Mouse (Mus musculus) megakaryocyte, embryonic 14.5 days (primary cell): Measurements from ENCODE around the gene Foxk1.

Experiments
- FLI1 ChIP-seq: IDR thresholded peaks from 2 replicates; pipeline ENCODE4 v1.6.1; 2012; ENCODE audit warnings: low read length, inconsistent platforms, mixed read lengths
- GATA1 ChIP-seq: IDR thresholded peaks from 3 replicates; pipeline ENCODE4 v1.6.1; 2012; ENCODE audit warnings: mixed read lengths, low read length, inconsistent platforms, borderline replicate concordance

DNA sequence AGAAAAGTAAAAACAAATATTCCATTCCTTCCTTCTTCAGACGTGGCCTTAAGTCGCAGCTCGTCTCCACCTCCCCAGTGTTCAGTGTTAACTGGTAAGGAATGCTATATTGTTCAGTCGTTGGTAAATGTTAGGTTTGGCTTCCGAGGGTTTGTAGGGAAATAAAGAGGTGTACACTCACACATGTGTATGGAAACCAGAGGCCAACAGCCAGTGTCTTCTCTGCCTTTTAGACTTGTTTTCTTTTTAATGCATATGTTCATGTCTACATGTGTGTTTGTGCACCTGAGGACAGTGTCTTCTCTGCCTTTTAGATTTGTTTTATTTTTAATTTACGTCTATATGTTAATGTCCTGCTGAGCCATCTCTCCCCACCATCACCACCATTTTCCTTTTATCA lies 29.1 kb upstream of the Foxk1 start:
- TF ChIP-seq GATA1 = no peak
- TF ChIP-seq FLI1 = no peak
